Mouse (Mus musculus) CH12.LX (cell line): Measurements from ENCODE around the gene Atp8a2. TPM values are rescaled to one million over a fixed set of nuclear protein-coding genes. Genes with fewer than 3 reads are reported as not detected.

Experiments
- DNase-seq: peaks from one replicate; pipeline ENCODE4 v3.0.0-alpha.2; 2013; ENCODE audit errors: extremely low read depth
- H3K27ac ChIP-seq: 2 replicates; pipeline ENCODE4 v1.5.1; 2012; ENCODE audit warnings: low read depth, mild to moderate bottlenecking, control low read depth, moderate library complexity; ENCODE audit not compliant: insufficient read depth
- H3K27me3 ChIP-seq: replicated peaks from 2 replicates; pipeline ENCODE3; 2012; ENCODE audit warnings: inconsistent platforms
- H3K36me3 ChIP-seq, 2 experiments: replicated peaks in 1 of 2; 2 replicates each; pipeline versions ENCODE3 to v1.6.1; 2012; ENCODE audit warnings: inconsistent platforms in 1 of 2, low read length in 1 of 2, mild to moderate bottlenecking in 1 of 2, mixed read lengths in 1 of 2, moderate library complexity in 1 of 2; ENCODE audit not compliant: control insufficient read depth in 1 of 2, insufficient read depth in 1 of 2
- H3K4me1 ChIP-seq, 2 experiments: 2 replicates each; pipeline ENCODE4 v1.6.1; 2012; ENCODE audit warnings: inconsistent platforms in 1 of 2, moderate library complexity in 1 of 2; ENCODE audit not compliant: insufficient read depth in 2 of 2, control insufficient read depth in 1 of 2
- H3K4me2 ChIP-seq: 2 replicates; pipeline ENCODE4 v1.6.1; 2012; ENCODE audit warnings: low read depth, mild to moderate bottlenecking, control low read depth; ENCODE audit not compliant: poor library complexity, insufficient read depth, severe bottlenecking
- H3K4me3 ChIP-seq, 3 experiments: fragments of 150-350 bp in 1 of 3; sonication (generic) in 1 of 3; replicated peaks in 1 of 3; 2 replicates each; pipeline versions ENCODE3 to v1.5.1; 2011 to 2012; ENCODE audit warnings: low read depth in 2 of 3, low read length in 2 of 3, mild to moderate bottlenecking in 2 of 3, moderate library complexity in 2 of 3, control low read depth in 1 of 3, improper control_type of control experiment in 1 of 3, inconsistent platforms in 1 of 3, mixed read lengths in 1 of 3; ENCODE audit not compliant: poor library complexity in 1 of 3
- H3K79me2 ChIP-seq: replicated peaks from 2 replicates; pipeline ENCODE4 v1.6.1; 2012; ENCODE audit warnings: mild to moderate bottlenecking, moderate library complexity; ENCODE audit not compliant: control insufficient read depth, poor library complexity, insufficient read depth, severe bottlenecking; ENCODE audit errors: extremely low read depth
- H3K9ac ChIP-seq: 2 replicates; pipeline ENCODE4 v1.6.1; 2012; ENCODE audit warnings: low read depth, mild to moderate bottlenecking, control low read depth, moderate library complexity; ENCODE audit not compliant: insufficient read depth
- H3K9me3 ChIP-seq: replicated peaks from 2 replicates; pipeline ENCODE3; 2012; ENCODE audit warnings: low read length, inconsistent platforms, mixed read lengths
- CHD1 ChIP-seq: IDR thresholded peaks from 2 replicates; pipeline ENCODE4 v1.6.1; 2012; ENCODE audit warnings: low read depth, low read length, improper control_type of control experiment, inconsistent platforms
- CHD2 ChIP-seq: IDR thresholded peaks from 2 replicates; pipeline ENCODE4 v1.6.1; 2011; ENCODE audit warnings: low read length, improper control_type of control experiment
- ELF1 ChIP-seq: IDR thresholded peaks from 2 replicates; pipeline ENCODE4 v1.6.1; 2014; ENCODE audit warnings: low read depth, mild to moderate bottlenecking, inconsistent platforms, low read length, improper control_type of control experiment
- ETS1 ChIP-seq: conservative IDR thresholded peaks from 2 replicates; pipeline ENCODE4 v1.6.1; 2012; ENCODE audit warnings: low read depth, mild to moderate bottlenecking, inconsistent platforms, low read length, improper control_type of control experiment, moderate library complexity
- GABPA ChIP-seq: IDR thresholded peaks from 2 replicates; pipeline ENCODE4 v1.6.1; 2012; ENCODE audit warnings: low read depth, low read length, improper control_type of control experiment, inconsistent platforms; ENCODE audit not compliant: insufficient replicate concordance
- IRF4 ChIP-seq: IDR thresholded peaks from 2 replicates; pipeline ENCODE4 v1.6.1; 2014; ENCODE audit warnings: low read depth, mild to moderate bottlenecking, inconsistent platforms, low read length, improper control_type of control experiment
- JUN ChIP-seq: IDR thresholded peaks from 2 replicates; pipeline ENCODE4 v1.6.1; 2011; ENCODE audit warnings: low read depth, mild to moderate bottlenecking, low read length, improper control_type of control experiment, moderate library complexity; ENCODE audit not compliant: insufficient read depth
- JUND ChIP-seq: conservative IDR thresholded peaks from 2 replicates; pipeline ENCODE4 v1.6.1; 2011; ENCODE audit warnings: low read depth, low read length, improper control_type of control experiment
- KAT2A ChIP-seq: IDR thresholded peaks from 2 replicates; pipeline ENCODE4 v1.6.1; 2012; ENCODE audit warnings: low read length, improper control_type of control experiment, inconsistent platforms; ENCODE audit not compliant: insufficient replicate concordance
- MAZ ChIP-seq: IDR thresholded peaks from 2 replicates; pipeline ENCODE4 v1.6.1; 2012; ENCODE audit warnings: low read depth, mild to moderate bottlenecking, inconsistent platforms, low read length, improper control_type of control experiment, moderate library complexity
- MEF2A ChIP-seq: IDR thresholded peaks from 2 replicates; pipeline ENCODE4 v1.6.1; 2014; ENCODE audit warnings: low read depth, mild to moderate bottlenecking, inconsistent platforms, low read length, improper control_type of control experiment, borderline replicate concordance
- MXI1 ChIP-seq: IDR thresholded peaks from 2 replicates; pipeline ENCODE4 v1.6.1; 2011; ENCODE audit warnings: mild to moderate bottlenecking, low read depth, low read length, improper control_type of control experiment
- MYC ChIP-seq: IDR thresholded peaks from 2 replicates; pipeline ENCODE4 v1.6.1; 2011; ENCODE audit warnings: low read depth, mild to moderate bottlenecking, improper control_type of control experiment, low read length
- NELFE ChIP-seq: IDR thresholded peaks from 2 replicates; pipeline ENCODE4 v1.6.1; 2011; ENCODE audit warnings: low read depth, low read length, improper control_type of control experiment
- NRF1 ChIP-seq: IDR thresholded peaks from 2 replicates; pipeline ENCODE4 v1.6.1; 2014; ENCODE audit warnings: low read depth, mild to moderate bottlenecking, inconsistent platforms, low read length, improper control_type of control experiment, moderate library complexity
- PAX5 ChIP-seq: IDR thresholded peaks from 2 replicates; pipeline ENCODE4 v1.6.1; 2012; ENCODE audit warnings: low read length, inconsistent platforms, mixed read lengths
- RAD21 ChIP-seq: IDR thresholded peaks from 2 replicates; pipeline ENCODE4 v1.6.1; 2011; ENCODE audit warnings: low read depth, mild to moderate bottlenecking, low read length, improper control_type of control experiment, moderate library complexity
- SIN3A ChIP-seq: IDR thresholded peaks from 2 replicates; pipeline ENCODE4 v1.6.1; 2012; ENCODE audit warnings: low read length, improper control_type of control experiment, inconsistent platforms
- TBP ChIP-seq: conservative IDR thresholded peaks from 2 replicates; pipeline ENCODE4 v1.6.1; 2011; ENCODE audit warnings: low read depth, low read length, improper control_type of control experiment
- TCF12 ChIP-seq: IDR thresholded peaks from 2 replicates; pipeline ENCODE4 v1.6.1; 2014; ENCODE audit warnings: low read depth, mild to moderate bottlenecking, inconsistent platforms, low read length, improper control_type of control experiment
- USF1 ChIP-seq: IDR thresholded peaks from 2 replicates; pipeline ENCODE4 v1.6.1; 2014; ENCODE audit warnings: low read depth, mild to moderate bottlenecking, inconsistent platforms, low read length, improper control_type of control experiment
- USF2 ChIP-seq: conservative IDR thresholded peaks from 2 replicates; pipeline ENCODE4 v1.6.1; 2011; ENCODE audit warnings: low read depth, low read length, improper control_type of control experiment
- ZKSCAN1 ChIP-seq: IDR thresholded peaks from 2 replicates; pipeline ENCODE4 v1.6.1; 2012; ENCODE audit warnings: low read depth, inconsistent platforms, low read length, improper control_type of control experiment, borderline replicate concordance
- ZNF384 ChIP-seq: IDR thresholded peaks from 2 replicates; pipeline ENCODE4 v1.6.1; 2012; ENCODE audit warnings: low read depth, low read length, improper control_type of control experiment, inconsistent platforms
- dilution Hi-C: fragments of 300-500 bp; cut with MboI; formaldehyde crosslinking; loops from 2 replicates; pipeline ENCODE4 v1.14.3; 2020; ENCODE audit warnings: low sequenced_read_pairs; ENCODE audit not compliant: extremely low pct_unique_long_range_greater_than_20kb, extremely low pct_ligation_motif_present
- in situ Hi-C: fragments of 300-500 bp; cut with MboI; formaldehyde crosslinking; loops from 3 replicates; pipeline ENCODE4 v1.14.3; 2019; ENCODE audit warnings: low sequenced_read_pairs, low pct_ligation_motif_present, low pct_unique_long_range_greater_than_20kb, mixed read lengths
- polyA plus RNA-seq: library from polyadenylated mRNA; unstranded; fragments of >175 nt; gene quantifications from 2 replicates; pipeline ENCODE4 v1.2.1, GENCODE M21; 2012; ENCODE audit warnings: low read depth; ENCODE audit not compliant: insufficient read length
- total RNA-seq, 2 experiments: library from RNA; depleted of rRNA; stranded (reverse); fragments of 300-350 nt in 1 of 2; fragments of >200 nt in 1 of 2; gene quantifications; 2 replicates each; pipeline ENCODE4 v1.2.3; 2012 to 2014

Atp8a2 gene
- total RNA-seq (2012; rRNA removed) (0.08 and 0.21 TPM in 2 replicates), total RNA-seq (2014; rRNA removed) (0.11 and 0.15 TPM in 2 replicates), polyA plus RNA-seq (0.25 and 0.29 TPM in 2 replicates)

GRCm38 (mm10) chr14:60196884-60197283, at the start of gene Atp8a2:
Gene Atp8a2, minus strand, starts transcription at chr14:60197179.
- Histone ChIP-seq H3K36me3 (no peaks in the 10 kb centered on the region), H3K4me1 (no peaks in the 10 kb centered on the region), H3K79me2 (no peaks in the 10 kb centered on the region), H3K9me3 (no peaks in the 10 kb centered on the region), H3K27ac (no peak within 1 kb of the TSS), H3K4me3 (no peak within 1 kb of the TSS), H3K27me3 (no peaks in the 10 kb centered on the region), H3K4me2 (no peak within 1 kb of the TSS), H3K9ac (no peak within 1 kb of the TSS)
- TF ChIP-seq MAZ (no peak), USF2 (no peak), GABPA (no peak), JUND (no peak), CHD1 (no peak), TBP (no peak), JUN (no peak), ELF1 (no peak), PAX5 (no peak), MYC (no peak), IRF4 (no peak), USF1 (no peak), KAT2A (no peak)
- DNase-seq = no peak
- dilution Hi-C loops = no loop called here
- in situ Hi-C loops = loop anchor here (10.0 kb wide), 1 partner anchor 92 kb away; no protein-coding TSS in a partner anchor

- no peaks in the 10 kb centered on the region for H3K79me2 ChIP-seq
- no peak for TF ChIP-seq RAD21
- no peak for TF ChIP-seq PAX5
- TF ChIP-seq ETS1 = no peak
- TF ChIP-seq IRF4 = no peak
- no peak for TF ChIP-seq ZKSCAN1
- no peak for TF ChIP-seq MXI1
- TF ChIP-seq TCF12 = no peak
- TF ChIP-seq NELFE = no peak
- no peak for TF ChIP-seq GABPA
- no peak for TF ChIP-seq MEF2A
- TF ChIP-seq ELF1 = no peak
- TF ChIP-seq USF1 = no peak
- TF ChIP-seq NRF1 = no peak
- no peak for TF ChIP-seq CHD2
- TF ChIP-seq SIN3A = no peak
- no peak for TF ChIP-seq ZNF384
- H3K4me2 ChIP-seq = no peak overlapping the region
- H3K9ac ChIP-seq = no peak overlapping the region
- no peak for DNase-seq
- H3K27me3 ChIP-seq = no peaks in the 10 kb centered on the region
- H3K4me3 ChIP-seq = no peak overlapping the region
- H3K36me3 ChIP-seq = peaks cover 34 to 76% of the 10 kb centered on the region in 2 experiments
- no peaks in the 10 kb centered on the region for H3K9me3 ChIP-seq
- in situ Hi-C loops = no loop called here
- H3K27ac ChIP-seq = no peak overlapping the region
- dilution Hi-C loops = no loop called here
- H3K4me1 ChIP-seq = no peaks in the 10 kb centered on the region
These were observed 41.6 kb upstream of the Atp8a2 start for GRCm38 (mm10) chr14:60238551-60238950.
